Mouse (Mus musculus) neural tube, embryonic 11.5 days (tissue): ENCODE data around the gene Fndc9. TPM values are rescaled to one million over a fixed set of nuclear protein-coding genes. Genes with fewer than 3 reads are reported as not detected.

Experiments
- ATAC-seq: fragments of 200-750 bp; cut with Nextera tagmentation; 2 replicates; pipeline ENCODE4 v1.8.0; 2017; ENCODE audit warnings: moderate number of reproducible peaks, mild to moderate bottlenecking, moderate TSS enrichment, moderate library complexity; ENCODE audit not compliant: insufficient read depth, low FRiP score, low TSS enrichment
- DNase-seq: peaks from one replicate; pipeline ENCODE4 v3.0.0-alpha.2; 2015; ENCODE audit warnings: low spot score
- H3K27ac ChIP-seq: fragments of 300-500 bp; sonication (generic); 2 replicates; pipeline ENCODE4 v1.5.1; 2014; ENCODE audit warnings: low read depth, mild to moderate bottlenecking, low read length
- H3K27me3 ChIP-seq: fragments of 300-500 bp; sonication (generic); 2 replicates; pipeline ENCODE4 v1.6.1; 2014; ENCODE audit warnings: mild to moderate bottlenecking, low read length, mixed read lengths; ENCODE audit not compliant: control insufficient read depth, insufficient read depth
- H3K36me3 ChIP-seq: fragments of 300-500 bp; sonication (generic); 2 replicates; pipeline ENCODE4 v1.6.1; 2014; ENCODE audit warnings: mild to moderate bottlenecking, low read length, moderate library complexity, mixed read lengths; ENCODE audit not compliant: control insufficient read depth, insufficient read depth
- H3K4me1 ChIP-seq: fragments of 300-500 bp; sonication (generic); 2 replicates; pipeline ENCODE4 v1.6.1; 2014; ENCODE audit warnings: low read length, mixed read lengths; ENCODE audit not compliant: control insufficient read depth, insufficient read depth
- H3K4me2 ChIP-seq: fragments of 300-500 bp; sonication (generic); 2 replicates; pipeline ENCODE4 v1.6.1; 2014; ENCODE audit warnings: low read depth, mild to moderate bottlenecking, moderate library complexity
- H3K4me3 ChIP-seq: fragments of 300-500 bp; sonication (generic); 2 replicates; pipeline ENCODE4 v1.5.1; 2014; ENCODE audit warnings: low read depth, low read length
- H3K9ac ChIP-seq: fragments of 300-500 bp; sonication (generic); 2 replicates; pipeline ENCODE4 v1.6.1; 2014; ENCODE audit warnings: mild to moderate bottlenecking, low read length
- H3K9me3 ChIP-seq: fragments of 300-500 bp; sonication (generic); 2 replicates; pipeline ENCODE4 v1.6.1; 2016; ENCODE audit warnings: low read length; ENCODE audit not compliant: control insufficient read depth
- WGBS: fragments of 180-500 bp; shearing (Covaris S2); extraction: QIAGEN DNeasy Blood & Tissue Kit; methylation state at CpG from one replicate; pipeline ENCODE4 v1.1.7; 2014; 5-methylcytosine and 5-hydroxymethylcytosine counted together
- polyA plus RNA-seq: library from polyadenylated mRNA; unstranded; fragments of >200 nt; fragmentation: Nextera tagmentation; extraction: Ambion mirVana; gene quantifications from 2 replicates; pipeline ENCODE4 v1.2.1, GENCODE M21; 2014

Gene Fndc9
- polyA plus RNA-seq, 1 experiment from 2014 or later, result 0.54 TPM

GRCm38 (mm10) chr11:46220211-46220610 lies 15.1 kb upstream of the Fndc9 start:
- no peaks in the 10 kb centered on the region for H3K27me3 ChIP-seq
- H3K9ac ChIP-seq, result no peak overlapping the region
- no peaks in the 10 kb centered on the region for H3K36me3 ChIP-seq
- H3K4me3 ChIP-seq, result no peak overlapping the region
- H3K9me3 ChIP-seq, result no peaks in the 10 kb centered on the region
- no peak for DNase-seq
- no peak for ATAC-seq
- no peak overlapping the region for H3K4me2 ChIP-seq
- no peak overlapping the region for H3K27ac ChIP-seq
- WGBS, result 88% methylated on average over 2 of the region's 2 CpGs
- peaks cover 2% of the 10 kb centered on the region; the same call in 1 of the 2 replicates for H3K4me1 ChIP-seq

GRCm38 (mm10) chr11:46223575-46223974 lies 11.8 kb upstream of the Fndc9 start:
- WGBS, result 84% methylated on average over 2 of the region's 2 CpGs
- H3K36me3 ChIP-seq, result no peaks in the 10 kb centered on the region
- H3K4me1 ChIP-seq, result peaks cover 2% of the 10 kb centered on the region; the same call in 1 of the 2 replicates
- H3K27ac ChIP-seq, result no peak overlapping the region
- no peak overlapping the region for H3K9ac ChIP-seq
- no peaks in the 10 kb centered on the region for H3K9me3 ChIP-seq
- DNase-seq (no peak), ATAC-seq (no peak)
- no peak overlapping the region for H3K4me2 ChIP-seq
- no peaks in the 10 kb centered on the region for H3K27me3 ChIP-seq
- no peak overlapping the region for H3K4me3 ChIP-seq

GRCm38 (mm10) chr11:46225345-46225744 lies 10.0 kb upstream of the Fndc9 start:
- H3K4me2 ChIP-seq, result no peak overlapping the region
- no peaks in the 10 kb centered on the region for H3K4me1 ChIP-seq
- no peak overlapping the region for H3K9ac ChIP-seq
- DNase-seq (no peak), ATAC-seq (no peak)
- no peaks in the 10 kb centered on the region for H3K9me3 ChIP-seq
- H3K36me3 ChIP-seq, result no peaks in the 10 kb centered on the region
- no peak overlapping the region for H3K4me3 ChIP-seq
- no peak overlapping the region for H3K27ac ChIP-seq
- WGBS, result 90% methylated on average over 5 of the region's 5 CpGs
- no peaks in the 10 kb centered on the region for H3K27me3 ChIP-seq

- no peaks in the 10 kb centered on the region for H3K27me3 ChIP-seq
- H3K36me3 ChIP-seq, result no peaks in the 10 kb centered on the region
- H3K9me3 ChIP-seq, result no peaks in the 10 kb centered on the region
- no peak overlapping the region for H3K27ac ChIP-seq
- no peak overlapping the region for H3K9ac ChIP-seq
- no peak overlapping the region for H3K4me2 ChIP-seq
- H3K4me1 ChIP-seq, result no peaks in the 10 kb centered on the region
- no peak for DNase-seq
- 67% methylated on average over 6 of the region's 6 CpGs for WGBS
- ATAC-seq, result no peak
- no peak overlapping the region for H3K4me3 ChIP-seq
Observed at GRCm38 (mm10) chr11:46230184-46230583, 5.1 kb upstream of the Fndc9 start.

GRCm38 (mm10) chr11:46232803-46233202 lies 2.5 kb upstream of the Fndc9 start:
- no peak overlapping the region for H3K9ac ChIP-seq
- DNase-seq (no peak), ATAC-seq (no peak)
- H3K4me1 ChIP-seq, result no peaks in the 10 kb centered on the region
- H3K4me2 ChIP-seq, result no peak overlapping the region
- H3K27ac ChIP-seq, result no peak overlapping the region
- no peaks in the 10 kb centered on the region for H3K9me3 ChIP-seq
- peaks cover 2% of the 10 kb centered on the region; the same call in 1 of the 2 replicates for H3K36me3 ChIP-seq
- no peaks in the 10 kb centered on the region for H3K27me3 ChIP-seq
- 83% methylated on average over 4 of the region's 4 CpGs for WGBS
- H3K4me3 ChIP-seq, result no peak overlapping the region

- ATAC-seq (no peak), DNase-seq (no peak)
- Histone ChIP-seq H3K36me3 (peaks cover 2% of the 10 kb centered on the region; the same call in 1 of the 2 replicates), H3K4me1 (no peaks in the 10 kb centered on the region), H3K4me2 (no peak overlapping the region), H3K27me3 (no peaks in the 10 kb centered on the region), H3K27ac (no peak overlapping the region), H3K4me3 (no peak overlapping the region), H3K9me3 (no peaks in the 10 kb centered on the region), H3K9ac (no peak overlapping the region)
- 92% methylated on average over 4 of the region's 4 CpGs for WGBS
Observed at GRCm38 (mm10) chr11:46233966-46234365, 1.4 kb upstream of the Fndc9 start.

GRCm38 (mm10) chr11:46236976-46237375 lies 1.6 kb downstream of the Fndc9 start:
- no peak overlapping the region for H3K4me2 ChIP-seq
- DNase-seq (peak; percentile 60), ATAC-seq (no peak)
- no peaks in the 10 kb centered on the region for H3K4me1 ChIP-seq
- H3K9me3 ChIP-seq, result no peaks in the 10 kb centered on the region
- H3K36me3 ChIP-seq, result peaks cover 2% of the 10 kb centered on the region; the same call in 1 of the 2 replicates
- 43% methylated on average over 4 of the region's 4 CpGs for WGBS
- H3K9ac ChIP-seq, result no peak overlapping the region
- H3K4me3 ChIP-seq, result no peak overlapping the region
- no peak overlapping the region for H3K27ac ChIP-seq
- no peaks in the 10 kb centered on the region for H3K27me3 ChIP-seq

GRCm38 (mm10) chr11:46241150-46241673 lies 5.9 kb downstream of the Fndc9 start:
- no peak for DNase-seq
- Histone ChIP-seq H3K4me2 (no peak overlapping the region), H3K4me3 (no peak overlapping the region), H3K27me3 (no peaks in the 10 kb centered on the region), H3K4me1 (no peaks in the 10 kb centered on the region), H3K9me3 (no peaks in the 10 kb centered on the region), H3K36me3 (peaks cover 3% of the 10 kb centered on the region; the same call in 1 of the 2 replicates), H3K9ac (no peak overlapping the region), H3K27ac (no peak overlapping the region)
- WGBS, result 94% methylated on average over 7 of the region's 7 CpGs
- ATAC-seq, result no peak

GRCm38 (mm10) chr11:46241985-46242384 lies 6.7 kb downstream of the Fndc9 start:
- Histone ChIP-seq H3K9ac (no peak overlapping the region), H3K9me3 (no peaks in the 10 kb centered on the region), H3K4me1 (no peaks in the 10 kb centered on the region), H3K4me3 (no peak overlapping the region), H3K27ac (no peak overlapping the region), H3K27me3 (no peaks in the 10 kb centered on the region), H3K36me3 (peaks cover 3% of the 10 kb centered on the region; the same call in 1 of the 2 replicates), H3K4me2 (no peak overlapping the region)
- no peak for ATAC-seq
- no peak for DNase-seq
- WGBS, result 95% methylated on average over 8 of the region's 8 CpGs
